Mouse (Mus musculus) lung, embryonic 14.5 days (tissue): ENCODE results near the gene Prpf39. TPM values are rescaled to one million over a fixed set of nuclear protein-coding genes. Genes with fewer than 3 reads are reported as not detected.

Experiments
- ATAC-seq: fragments of 200-750 bp; cut with Nextera tagmentation; 2 replicates; pipeline ENCODE4 v1.8.0; 2017; ENCODE audit warnings: mild to moderate bottlenecking, moderate TSS enrichment, moderate library complexity; ENCODE audit not compliant: insufficient read depth
- DNase-seq: peaks from one replicate; pipeline ENCODE4 v3.0.0-alpha.2; 2015
- H3K27ac ChIP-seq: fragments of 300-500 bp; sonication (generic); 2 replicates; pipeline ENCODE4 v1.5.1; 2014; ENCODE audit warnings: low read depth, mild to moderate bottlenecking, moderate library complexity
- H3K27me3 ChIP-seq: fragments of 300-500 bp; sonication (generic); 2 replicates; pipeline ENCODE4 v1.6.1; 2014; ENCODE audit warnings: low read length, control low read depth; ENCODE audit not compliant: insufficient read depth
- H3K36me3 ChIP-seq: fragments of 300-500 bp; sonication (generic); 2 replicates; pipeline ENCODE4 v1.6.1; 2014; ENCODE audit warnings: control low read depth; ENCODE audit not compliant: insufficient read depth
- H3K4me1 ChIP-seq: fragments of 300-500 bp; sonication (generic); 2 replicates; pipeline ENCODE4 v1.6.1; 2014; ENCODE audit warnings: antibody characterized with exemption, control low read depth; ENCODE audit not compliant: insufficient read depth
- H3K4me2 ChIP-seq: fragments of 300-500 bp; sonication (generic); 2 replicates; pipeline ENCODE4 v1.6.1; 2014; ENCODE audit warnings: mild to moderate bottlenecking
- H3K4me3 ChIP-seq: fragments of 300-500 bp; sonication (generic); 2 replicates; pipeline ENCODE4 v1.5.1; 2014; ENCODE audit warnings: low read depth, low read length
- H3K9ac ChIP-seq: fragments of 300-500 bp; sonication (generic); 2 replicates; pipeline ENCODE4 v1.6.1; 2014
- H3K9me3 ChIP-seq: fragments of 300-500 bp; sonication (generic); 2 replicates; pipeline ENCODE4 v1.6.1; 2016; ENCODE audit warnings: low read depth, low read length, control low read depth
- CTCF ChIP-seq: IDR thresholded peaks from 2 replicates; pipeline ENCODE4 v1.5.1; 2016; ENCODE audit warnings: antibody characterized with exemption, low read depth
- WGBS: fragments of 180-500 bp; shearing (Covaris S2); extraction: QIAGEN DNeasy Blood & Tissue Kit; methylation state at CpG from one replicate; pipeline ENCODE4 v1.1.7; 2014; 5-methylcytosine and 5-hydroxymethylcytosine counted together
- polyA plus RNA-seq: library from polyadenylated mRNA; unstranded; fragments of >200 nt; fragmentation: Nextera tagmentation; extraction: Ambion mirVana; gene quantifications from 2 replicates; pipeline ENCODE4 v1.2.1, GENCODE M21; 2014

The Prpf39 gene
- polyA plus RNA-seq, 1 experiment from 2014 or later, result 61.1 TPM

GRCm38 (mm10) chr12:65074651-65075050, 38.5 kb downstream of the Prpf39 start:
- H3K4me1 ChIP-seq, result peaks cover 14% of the 10 kb centered on the region; the same call in 1 of the 2 replicates
- peak overlapping the region; percentile 83 for H3K4me3 ChIP-seq
- peak overlapping the region; percentile 88 for H3K9ac ChIP-seq
- H3K36me3 ChIP-seq, result peaks cover 12% of the 10 kb centered on the region; the same call in 1 of the 2 replicates
- no peak for ATAC-seq
- TF ChIP-seq CTCF, result no peak
- 32% methylated on average over 7 of the region's 7 CpGs for WGBS
- H3K9me3 ChIP-seq, result no peaks in the 10 kb centered on the region
- no peak for DNase-seq
- H3K4me2 ChIP-seq, result peak overlapping the region; percentile 82
- H3K27ac ChIP-seq, result peak overlapping the region; percentile 26; the same call in 1 of the 2 replicates
- no peaks in the 10 kb centered on the region for H3K27me3 ChIP-seq

- Histone ChIP-seq H3K9me3 (no peaks in the 10 kb centered on the region), H3K27ac (peak within 1 kb of the TSS; percentile 76), H3K4me1 (peaks cover 14% of the 10 kb centered on the region; the same call in 1 of the 2 replicates), H3K4me3 (peak within 1 kb of the TSS; percentile 83), H3K36me3 (peaks cover 16% of the 10 kb centered on the region; the same call in 1 of the 2 replicates), H3K4me2 (peak within 1 kb of the TSS; percentile 82), H3K9ac (peak within 1 kb of the TSS; percentile 88), H3K27me3 (no peaks in the 10 kb centered on the region)
- DNase-seq (peak; percentile 97), ATAC-seq (peak; percentile 24)
- 1% methylated on average over 39 of the region's 39 CpGs for WGBS
- TF ChIP-seq CTCF, result no peak
Measured at GRCm38 (mm10) chr12:65075085-65075732, 39.1 kb downstream of the Prpf39 start, which contains the start of gene Fancm. TSS of gene Fancm (plus strand) at chr12:65075603.

GRCm38 (mm10) chr12:65075733-65076310, 39.7 kb downstream of the Prpf39 start:
- Histone ChIP-seq H3K9ac (peak overlapping the region; percentile 80), H3K4me1 (peaks cover 14% of the 10 kb centered on the region; the same call in 1 of the 2 replicates), H3K4me2 (peak overlapping the region; percentile 82), H3K9me3 (no peaks in the 10 kb centered on the region), H3K27ac (peak overlapping the region; percentile 76), H3K4me3 (peak overlapping the region; percentile 83), H3K36me3 (peaks cover 16% of the 10 kb centered on the region; the same call in 1 of the 2 replicates), H3K27me3 (no peaks in the 10 kb centered on the region)
- ATAC-seq (peak; percentile 0; the same call in 1 of the 2 replicates), DNase-seq (no peak)
- under 1% methylated on average over 41 of the region's 41 CpGs for WGBS
- no peak for TF ChIP-seq CTCF

GRCm38 (mm10) chr12:65076906-65077305, 40.8 kb downstream of the Prpf39 start:
- Histone ChIP-seq H3K9me3 (no peaks in the 10 kb centered on the region), H3K9ac (no peak overlapping the region), H3K27me3 (no peaks in the 10 kb centered on the region), H3K27ac (no peak overlapping the region), H3K4me2 (peak overlapping the region; percentile 82), H3K4me3 (peak overlapping the region; percentile 83), H3K36me3 (peaks cover 10% of the 10 kb centered on the region; the same call in 1 of the 2 replicates), H3K4me1 (peaks cover 14% of the 10 kb centered on the region; the same call in 1 of the 2 replicates)
- WGBS, result 65% methylated on average over 9 of the region's 9 CpGs
- ATAC-seq (no peak), DNase-seq (no peak)
- TF ChIP-seq CTCF, result no peak

GRCm38 (mm10) chr12:65108746-65109145, 72.6 kb downstream of the Prpf39 start:
- Histone ChIP-seq H3K36me3 (peaks cover 37% of the 10 kb centered on the region), H3K27me3 (no peaks in the 10 kb centered on the region), H3K27ac (no peak overlapping the region), H3K4me2 (no peak overlapping the region), H3K4me3 (no peak overlapping the region), H3K9ac (no peak overlapping the region), H3K9me3 (no peaks in the 10 kb centered on the region), H3K4me1 (no peaks in the 10 kb centered on the region)
- 85% methylated on average over 1 of the region's 1 CpGs for WGBS
- TF ChIP-seq CTCF, result no peak
- ATAC-seq, result no peak
- DNase-seq, result no peak

GRCm38 (mm10) chr12:65111503-65111902, 75.4 kb downstream of the Prpf39 start:
- no peak overlapping the region for H3K4me2 ChIP-seq
- no peaks in the 10 kb centered on the region for H3K4me1 ChIP-seq
- DNase-seq (no peak), ATAC-seq (no peak)
- no peak overlapping the region for H3K4me3 ChIP-seq
- H3K9me3 ChIP-seq, result no peaks in the 10 kb centered on the region
- no peak for TF ChIP-seq CTCF
- no peaks in the 10 kb centered on the region for H3K27me3 ChIP-seq
- peaks cover 28% of the 10 kb centered on the region; the same call in 1 of the 2 replicates for H3K36me3 ChIP-seq
- no peak overlapping the region for H3K27ac ChIP-seq
- H3K9ac ChIP-seq, result no peak overlapping the region
- 89% methylated on average over 3 of the region's 3 CpGs for WGBS

GRCm38 (mm10) chr12:65112811-65113210, 76.7 kb downstream of the Prpf39 start:
- no peak overlapping the region for H3K27ac ChIP-seq
- no peak overlapping the region for H3K9ac ChIP-seq
- ATAC-seq (no peak), DNase-seq (no peak)
- no peaks in the 10 kb centered on the region for H3K9me3 ChIP-seq
- no peaks in the 10 kb centered on the region for H3K27me3 ChIP-seq
- H3K4me2 ChIP-seq, result no peak overlapping the region
- no peak overlapping the region for H3K4me3 ChIP-seq
- 84% methylated on average over 1 of the region's 1 CpGs for WGBS
- TF ChIP-seq CTCF, result no peak
- H3K4me1 ChIP-seq, result no peaks in the 10 kb centered on the region
- peaks cover 27% of the 10 kb centered on the region; the same call in 1 of the 2 replicates for H3K36me3 ChIP-seq

Other genes starting within 250 kb of the Prpf39 start
- gene Gm527, start 118.4 kb upstream of the Prpf39 start, polyA plus RNA-seq, result 1.3 and 1.8 TPM in 2 replicates
- gene Klhl28, start 70.8 kb upstream of the Prpf39 start, polyA plus RNA-seq, result 13.1 and 15.1 TPM in 2 replicates
- 30.7 and 32.2 TPM in 2 replicates for gene Togaram1, start 70.5 kb upstream of the Prpf39 start, polyA plus RNA-seq
- gene Fkbp3, start 37.7 kb downstream of the Prpf39 start, polyA plus RNA-seq, result 408 and 417 TPM in 2 replicates
- 12.0 and 17.6 TPM in 2 replicates for gene Fancm, start 39.3 kb downstream of the Prpf39 start, polyA plus RNA-seq
- 74.0 and 74.2 TPM in 2 replicates for gene Mis18bp1, start 136.3 kb downstream of the Prpf39 start, polyA plus RNA-seq
- gene Wdr20rt, start 189.2 kb downstream of the Prpf39 start, polyA plus RNA-seq, result not detected in 2 replicates